Mouse (Mus musculus) lung, postnatal 0 days (tissue): ENCODE measurements around the gene Atpif1.

Experiments used
- CTCF ChIP-seq: IDR thresholded peaks from 2 replicates; pipeline ENCODE4 v1.5.1; 2016; ENCODE audit warnings: antibody characterized with exemption, mild to moderate bottlenecking
- EP300 ChIP-seq: IDR thresholded peaks from 2 replicates; pipeline ENCODE4 v1.6.1; 2016; ENCODE audit warnings: antibody characterized with exemption, mild to moderate bottlenecking, control low read depth

GRCm38 (mm10) chr4:132519188-132519587 is 14.3 kb downstream of the Atpif1 start:
- TF ChIP-seq CTCF (no peak), EP300 (no peak)
